Mouse (Mus musculus) cerebellum, postnatal 36 days (tissue): ENCODE results near the gene Spdef.

Experiments used
- DNase-seq, 2 experiments: peaks; one replicate each; pipeline ENCODE4 v3.0.0; 2021 to 2022; ENCODE audit warnings: mixed read lengths in 2 of 2

Spdef gene

GRCm38 (mm10) chr17:27724327-27724726, 4.4 kb downstream of the Spdef start:
- no peak for DNase-seq

- DNase-seq, result peak; percentile 89 to 93
Measured at GRCm38 (mm10) chr17:27721125-27721664, 7.6 kb downstream of the Spdef start.

DNA sequence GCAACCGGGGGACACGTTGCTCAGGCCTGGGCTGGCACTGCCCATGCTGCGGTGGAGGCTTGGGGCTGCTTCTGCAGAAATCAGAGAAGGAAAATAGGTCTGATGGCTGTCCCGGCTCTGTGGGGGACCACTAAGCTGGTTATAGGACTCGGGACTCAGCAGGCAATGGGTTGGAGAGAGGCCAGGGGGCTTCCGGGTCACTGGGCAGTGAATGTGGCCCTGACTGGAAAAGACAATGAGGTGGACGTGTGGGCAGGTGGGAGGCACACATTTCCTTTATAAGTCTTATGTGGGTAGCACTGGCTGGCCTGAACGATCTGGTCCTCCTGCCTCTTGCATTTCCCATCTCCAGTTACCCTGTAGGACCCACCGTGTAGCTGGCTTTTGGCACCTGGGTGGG, 8.4 kb downstream of the Spdef start:
- no peak for DNase-seq

DNA sequence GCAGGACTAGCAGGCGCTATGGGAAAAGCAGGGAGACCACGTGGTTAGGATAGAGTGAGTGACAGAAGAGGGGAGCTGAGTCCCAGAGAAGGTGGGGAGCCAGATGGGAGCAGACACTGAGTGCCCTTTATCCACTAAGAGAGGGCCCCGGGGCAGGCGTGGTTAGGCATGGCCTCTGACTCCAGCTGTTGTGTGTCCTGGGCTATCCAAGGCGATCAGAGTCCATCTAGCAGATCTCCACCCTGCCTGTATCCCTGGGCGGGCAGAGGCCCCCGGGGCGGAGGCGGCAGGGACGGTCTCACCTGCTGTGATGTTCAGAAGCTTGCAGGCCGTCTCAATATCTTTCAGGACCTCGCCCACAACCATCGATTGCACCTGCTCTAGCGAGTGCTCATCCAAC, 9.1 kb downstream of the Spdef start:
- no peak for DNase-seq

- DNase-seq, result no peak
Measured at GRCm38 (mm10) chr17:27718250-27718649, 10.5 kb downstream of the Spdef start.

DNA sequence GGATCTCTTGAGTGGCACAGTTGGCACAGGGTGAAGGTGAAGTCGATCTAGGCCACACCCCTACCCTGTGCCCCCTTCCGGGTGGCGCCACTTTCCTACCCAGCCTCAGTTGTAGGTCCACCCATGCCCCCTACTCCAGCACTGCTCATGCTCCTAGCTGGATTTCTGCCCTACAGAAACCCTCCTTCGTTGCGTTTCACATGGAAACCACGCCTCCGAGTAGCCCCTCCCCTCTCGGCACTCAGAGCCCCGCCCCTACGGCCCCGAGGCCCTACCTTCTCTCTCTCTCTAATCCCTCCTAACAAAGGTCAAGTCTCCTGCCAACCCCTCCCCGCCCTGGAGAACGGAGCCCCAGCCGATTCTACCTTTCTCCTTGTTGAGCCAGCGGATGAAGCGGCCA, 12.0 kb downstream of the Spdef start:
- no peak for DNase-seq

DNA sequence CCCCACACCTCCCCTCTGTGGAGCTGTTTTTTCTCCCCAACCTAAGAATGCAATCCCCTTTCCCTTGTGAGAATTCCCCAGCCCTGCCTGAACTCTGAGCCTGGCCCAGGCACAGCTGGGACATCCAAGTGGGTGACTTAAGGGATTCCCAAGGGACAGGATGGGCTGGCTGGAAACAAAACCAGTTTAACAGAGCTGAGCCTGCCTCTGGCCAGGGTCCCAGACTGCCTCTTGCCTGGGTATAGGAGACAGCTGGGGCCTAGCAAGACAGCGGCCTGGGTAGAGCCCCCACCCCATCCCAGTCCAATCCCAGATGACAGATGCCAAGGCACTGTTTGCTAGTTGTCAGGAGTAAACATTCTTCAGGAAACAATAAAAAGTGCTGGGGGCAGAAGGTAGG, 15.9 kb downstream of the Spdef start:
- DNase-seq, result no peak

GRCm38 (mm10) chr17:27709650-27710049, 19.1 kb downstream of the Spdef start:
- no peak for DNase-seq

DNA sequence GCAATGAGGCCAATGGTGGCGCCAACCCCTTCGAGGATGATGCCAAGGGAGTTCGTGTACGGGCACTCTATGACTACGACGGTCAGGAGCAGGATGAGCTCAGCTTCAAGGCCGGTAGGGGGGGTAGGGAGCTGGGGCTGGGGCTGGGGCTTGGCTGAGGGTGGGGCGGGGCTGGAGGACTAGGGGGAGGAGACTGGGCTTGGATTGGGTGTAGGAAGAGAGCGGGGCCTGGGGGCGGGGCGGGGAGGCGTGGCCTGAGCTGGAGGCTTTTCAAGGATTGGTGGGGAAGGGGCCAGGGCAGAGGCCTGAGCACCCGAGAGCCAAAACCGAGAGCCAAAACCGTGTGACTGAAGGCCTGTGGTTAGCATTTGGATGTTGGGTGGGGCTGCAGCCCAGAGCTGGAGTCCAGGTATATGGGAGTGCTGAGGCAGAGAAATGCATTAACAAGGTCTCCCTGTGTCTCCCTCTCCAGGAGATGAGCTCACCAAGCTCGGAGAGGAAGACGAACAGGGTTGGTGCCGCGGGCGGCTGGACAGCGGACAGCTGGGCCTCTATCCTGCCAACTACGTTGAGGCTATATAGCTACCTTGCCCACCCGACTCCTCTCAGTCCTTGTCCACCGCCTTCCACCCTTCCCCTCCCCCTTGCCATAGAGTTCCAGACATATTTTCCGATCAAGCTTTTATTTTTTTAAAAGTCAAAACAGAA, 20.6 kb downstream of the Spdef start:
- no peak for DNase-seq

- no peak for DNase-seq
Measured at GRCm38 (mm10) chr17:27705661-27706060, 23.1 kb downstream of the Spdef start.

GRCm38 (mm10) chr17:27703961-27704621, 24.7 kb downstream of the Spdef start:
- no peak for DNase-seq

DNA sequence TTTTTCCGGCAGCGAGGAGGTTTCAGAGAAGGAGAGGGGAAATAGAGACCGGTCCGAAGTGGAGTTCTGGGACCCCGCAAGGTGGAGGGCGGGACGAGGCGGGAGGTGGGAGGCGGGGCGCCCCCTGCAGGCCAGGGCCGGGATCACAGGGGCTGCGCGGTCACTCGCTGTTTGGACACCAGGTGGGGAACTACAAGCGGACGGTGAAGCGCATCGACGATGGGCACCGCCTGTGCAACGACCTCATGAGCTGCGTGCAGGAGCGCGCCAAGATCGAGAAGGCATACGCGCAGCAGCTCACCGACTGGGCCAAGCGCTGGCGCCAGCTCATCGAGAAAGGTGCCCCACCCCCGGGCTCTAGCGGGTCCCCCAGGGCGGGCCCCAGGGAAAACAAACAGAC, 26.2 kb downstream of the Spdef start:
- peak; percentile 68 to 72 for DNase-seq

DNA sequence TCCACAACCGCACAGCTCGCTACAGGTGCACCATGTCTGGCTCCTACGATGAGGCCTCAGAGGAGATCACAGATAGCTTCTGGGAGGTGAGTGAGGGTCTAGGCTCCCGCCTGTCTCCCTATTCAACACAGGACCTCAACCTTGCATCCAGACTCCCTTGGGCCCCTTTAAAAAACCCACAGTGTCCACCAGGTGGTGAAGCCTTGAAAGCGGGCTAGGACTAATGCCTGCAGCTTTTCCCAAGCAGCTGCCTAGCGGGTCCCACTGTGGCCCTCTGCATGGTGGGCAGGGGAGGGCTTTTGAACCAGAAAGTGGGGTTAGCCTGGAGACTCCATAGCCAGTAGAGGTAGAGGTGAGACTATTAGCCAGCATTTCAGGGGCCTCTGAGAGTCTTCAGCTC, 26.9 kb downstream of the Spdef start:
- no peak for DNase-seq

DNA sequence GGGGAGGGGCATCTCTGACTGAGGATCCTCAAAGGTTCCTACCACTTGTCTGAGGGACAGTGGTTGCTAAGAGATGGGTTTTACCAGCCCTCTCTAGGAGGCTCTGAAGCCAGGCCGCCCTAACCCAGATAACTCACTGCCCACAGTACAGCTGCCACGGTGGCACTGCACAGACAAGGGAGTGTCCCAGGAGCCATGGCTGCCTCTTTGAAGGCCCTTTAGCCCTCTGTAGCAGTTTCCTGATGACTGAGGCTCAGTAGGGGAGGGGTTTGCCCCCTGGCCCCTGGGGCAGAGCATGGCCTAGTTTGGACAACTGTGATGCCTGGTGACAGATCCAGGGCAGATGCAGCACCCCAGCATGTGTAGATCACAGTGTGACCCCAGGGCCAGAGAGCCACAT, 27.9 kb downstream of the Spdef start:
- no peak for DNase-seq

DNA sequence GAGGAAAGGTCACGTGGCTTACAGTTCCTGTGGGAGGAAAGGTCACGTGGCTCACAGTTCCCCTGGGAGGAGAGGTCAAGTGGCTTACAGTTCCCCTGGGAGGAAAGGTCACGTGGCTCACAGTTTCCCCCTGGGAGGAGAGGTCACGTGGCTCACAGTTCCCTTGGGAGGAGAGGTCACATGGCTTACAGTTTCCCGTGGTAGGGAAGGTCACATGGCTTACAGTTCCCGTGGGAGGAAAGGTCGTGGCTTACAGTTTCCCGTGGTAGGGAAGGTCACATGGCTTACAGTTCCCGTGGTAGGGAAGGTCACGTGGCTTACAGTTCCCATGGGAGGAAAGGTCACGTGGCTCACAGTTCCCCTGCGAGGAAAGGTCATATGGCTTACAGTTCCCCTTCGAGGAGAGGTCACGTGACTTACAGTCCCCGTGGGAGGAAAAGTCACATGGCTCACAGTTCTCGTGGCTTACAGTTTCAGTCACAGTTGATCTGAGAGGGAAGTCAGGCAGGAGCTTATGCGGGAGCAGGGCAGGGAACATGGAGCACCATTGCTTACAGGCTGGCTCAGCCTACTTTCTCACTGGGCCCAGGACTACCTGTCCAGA, 29.0 kb downstream of the Spdef start:
- no peak for DNase-seq

GRCm38 (mm10) chr17:27690993-27691693, 37.6 kb downstream of the Spdef start:
- DNase-seq, result no peak

DNA sequence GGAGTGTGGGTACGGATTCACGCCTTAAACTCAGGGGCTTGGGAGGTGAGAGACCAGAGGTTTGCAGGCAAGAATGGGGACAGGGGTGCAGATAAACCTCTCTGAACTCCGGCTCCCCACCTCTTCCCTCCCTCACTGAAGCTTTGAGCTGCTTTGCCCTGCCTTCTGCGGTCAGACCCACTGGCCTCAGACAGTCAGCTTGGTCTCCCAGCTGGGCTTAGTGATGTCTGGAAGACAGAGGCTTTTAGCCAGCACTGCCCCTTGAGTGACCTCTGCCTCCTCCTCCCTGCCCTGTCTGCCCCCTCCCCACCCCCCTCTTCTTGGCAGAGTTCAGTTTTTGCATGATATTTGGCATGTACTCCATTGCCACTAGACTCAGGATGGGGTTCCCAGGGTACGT, 42.4 kb downstream of the Spdef start:
- no peak for DNase-seq

DNA sequence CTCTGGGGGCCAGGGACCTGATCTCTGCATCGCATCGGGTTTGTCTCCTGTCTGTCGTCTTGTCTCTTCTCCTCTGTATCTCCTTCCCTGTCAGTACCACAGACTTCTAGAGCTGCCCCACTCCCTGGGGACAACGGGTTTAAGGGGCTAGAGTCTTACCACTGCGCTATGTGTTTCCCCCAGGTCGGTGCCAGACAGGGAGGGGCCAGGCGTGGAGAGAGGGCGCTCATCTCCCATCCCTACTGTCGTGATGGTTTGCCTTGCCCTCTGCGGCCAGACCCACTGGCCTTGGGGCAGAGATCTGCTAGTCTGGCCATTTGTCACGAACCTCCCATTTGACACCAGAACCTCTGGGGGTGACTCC, 43.2 kb downstream of the Spdef start:
- DNase-seq, result no peak

DNA sequence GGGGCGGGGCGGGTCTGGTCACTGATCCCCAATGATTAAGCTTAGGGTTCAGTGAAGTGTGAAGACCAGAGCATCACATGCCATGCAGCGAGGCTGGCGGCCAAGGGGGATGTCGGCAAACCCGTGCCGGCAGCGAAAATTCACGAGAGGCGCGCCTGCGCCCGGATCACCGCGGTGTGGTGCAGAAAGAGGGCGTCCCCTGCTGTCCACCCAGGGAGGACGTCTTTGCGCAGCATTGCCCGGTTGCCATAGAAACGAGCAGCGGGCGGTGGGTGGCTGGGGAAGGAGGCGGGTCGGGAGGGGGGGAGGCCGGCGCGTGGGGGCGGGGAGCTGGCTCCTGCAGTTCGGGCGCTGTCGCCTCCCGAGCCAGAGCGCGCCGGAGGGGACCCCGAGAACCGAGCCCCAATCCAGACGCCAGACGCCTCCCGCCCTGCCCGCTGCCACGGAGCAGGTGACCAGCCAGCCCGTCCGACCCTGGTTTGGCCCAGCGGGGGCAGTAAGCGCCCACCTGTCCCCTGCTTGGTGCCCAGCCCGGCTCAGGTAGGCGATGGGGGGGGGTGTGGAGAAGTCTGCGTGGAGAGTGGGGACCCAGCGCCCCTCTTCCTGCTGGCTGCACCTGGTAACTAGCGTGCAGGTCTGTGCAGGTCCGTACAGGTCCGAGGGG, 43.7 kb downstream of the Spdef start:
- peak; percentile 66 to 74 for DNase-seq

GRCm38 (mm10) chr17:27678924-27679813, 49.6 kb downstream of the Spdef start:
- DNase-seq, result no peak

DNA sequence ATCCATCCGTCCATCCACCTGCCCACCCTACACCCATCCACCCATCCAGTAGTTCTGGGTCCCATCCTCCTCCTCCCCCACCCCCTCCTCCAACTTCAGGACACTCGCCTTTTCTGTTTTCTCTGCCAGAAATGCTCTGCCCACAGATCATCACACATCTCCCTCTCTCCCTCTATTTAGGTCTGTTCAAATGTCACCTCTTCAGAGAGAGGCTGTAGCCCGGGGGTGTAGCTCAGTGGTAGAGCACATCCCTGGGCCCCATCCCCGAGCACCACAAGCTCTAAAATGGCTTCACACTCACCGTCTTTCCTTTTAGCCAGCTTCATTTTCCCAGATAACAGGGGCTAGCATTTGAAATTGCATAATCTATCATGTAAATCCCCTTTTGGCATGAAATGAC, 51.0 kb downstream of the Spdef start:
- DNase-seq, result no peak

GRCm38 (mm10) chr17:27676270-27676669, 52.5 kb downstream of the Spdef start:
- no peak for DNase-seq
